Mouse (Mus musculus): ENCODE results near the gene Mllt6. TPM values are rescaled to one million over a fixed set of nuclear protein-coding genes. Genes with fewer than 3 reads are reported as not detected.

Gene Mllt6
- polyA plus RNA-seq, 1 experiment, result 15.5 TPM

DNA sequence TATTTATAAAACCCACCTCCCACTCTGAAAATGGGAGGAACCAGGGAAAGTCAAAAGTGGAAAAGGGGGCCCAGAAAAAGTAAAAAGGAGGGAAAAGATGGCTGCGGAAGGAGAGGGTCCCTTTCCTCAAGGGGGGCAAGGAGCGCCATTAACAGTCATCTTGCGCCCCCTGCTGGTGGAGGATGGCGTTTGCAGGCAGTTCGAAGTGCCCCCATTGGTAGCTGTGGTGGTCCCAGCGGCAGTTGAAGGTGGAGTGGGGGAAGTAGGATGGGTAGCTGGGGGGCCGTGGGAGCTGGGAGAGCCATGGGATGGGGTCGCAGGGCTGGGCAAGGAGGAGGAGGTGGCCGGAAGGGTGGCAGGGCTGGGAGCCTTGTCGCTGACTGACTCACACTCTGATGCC lies 26.6 kb downstream of the Mllt6 start:
- peaks cover 14% of the 10 kb centered on the region for H3K36me3 ChIP-seq (ENCODE audit: control insufficient read depth, insufficient read depth)
- H3K27me3 ChIP-seq (ENCODE audit: control insufficient read depth, insufficient read depth, insufficient read length), result no peaks in the 10 kb centered on the region
- no peak overlapping the region for H3K4me3 ChIP-seq
- peaks cover 5% of the 10 kb centered on the region for H3K79me2 ChIP-seq (ENCODE audit: control insufficient read depth, insufficient read depth)
- TF ChIP-seq POLR2AphosphoS2 (IDR thresholded peaks at IDR 0.05; ENCODE audit: insufficient read length, low read depth) (no peak), MYOD1 (IDR thresholded peaks at IDR 0.05; ENCODE audit: control insufficient read depth in 1 of 3, insufficient read length in 2 of 3, low read depth in 2 of 3) (peak in 1 of 3 experiments; percentile 7)
- H3K4me2 ChIP-seq (ENCODE audit: low read depth), result no peak overlapping the region
- H3ac ChIP-seq (ENCODE audit: control insufficient read depth, insufficient read length), result no peak overlapping the region

DNA sequence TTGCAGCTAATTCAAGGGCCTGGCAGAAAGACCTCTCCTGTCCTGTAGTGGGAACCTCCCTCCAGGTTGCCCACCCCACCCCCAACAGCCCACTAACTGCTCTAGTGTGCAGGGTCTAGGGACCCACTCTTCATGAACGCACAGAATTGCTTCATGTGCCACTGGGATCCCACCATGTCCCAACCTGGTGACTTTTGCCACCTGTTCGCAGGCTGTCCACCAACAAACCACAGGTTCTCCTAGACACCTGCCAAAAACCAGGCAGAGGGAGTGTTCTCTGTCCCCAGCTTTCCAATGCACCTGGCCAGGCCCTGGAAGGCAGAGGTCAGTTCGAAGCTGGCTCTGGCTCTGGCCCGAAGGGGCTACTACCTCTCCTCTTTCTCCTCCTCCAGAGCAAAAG lies 31.2 kb downstream of the Mllt6 start:
- TF ChIP-seq E2F4 (IDR thresholded peaks at IDR 0.05; ENCODE audit: insufficient read depth), result no peak
- no peak for TF ChIP-seq REST (IDR thresholded peaks at IDR 0.05; ENCODE audit: insufficient read depth, insufficient read length)
- TF ChIP-seq USF1 (IDR thresholded peaks at IDR 0.05; ENCODE audit: low read depth), result no peak
- no peak for TF ChIP-seq CEBPB (IDR thresholded peaks at IDR 0.05; ENCODE audit: insufficient read depth, poor library complexity, severe bottlenecking)
- no peak for TF ChIP-seq POLR2AphosphoS2 (IDR thresholded peaks at IDR 0.05; ENCODE audit: insufficient read length, low read depth)
- TF ChIP-seq TCF3 (IDR thresholded peaks at IDR 0.05; ENCODE audit: insufficient read length, low read depth), result no peak
- TF ChIP-seq MYOG (IDR thresholded peaks at IDR 0.05; ENCODE audit: control insufficient read depth in 1 of 3, insufficient read depth in 1 of 3, insufficient read length in 2 of 3, low read depth in 2 of 3), result no peak
- TF ChIP-seq MYOD1 (IDR thresholded peaks at IDR 0.05; ENCODE audit: control insufficient read depth in 1 of 3, insufficient read length in 2 of 3, low read depth in 2 of 3), result no peak
- TF ChIP-seq TCF12 (IDR thresholded peaks at IDR 0.05; ENCODE audit: insufficient read depth, poor library complexity, severe bottlenecking), result no peak
- no peak for TF ChIP-seq MAX (IDR thresholded peaks at IDR 0.05; ENCODE audit: low read depth)
- TF ChIP-seq SRF (IDR thresholded peaks at IDR 0.05; ENCODE audit: control insufficient read depth, insufficient read length, low read depth), result no peak
- TF ChIP-seq POLR2A (IDR thresholded peaks at IDR 0.05; ENCODE audit: insufficient read length, low read depth), result no peak
- no peak overlapping the region for H3K4me2 ChIP-seq (ENCODE audit: low read depth)
- no peak overlapping the region for H3ac ChIP-seq (ENCODE audit: control insufficient read depth, insufficient read length)
- H3K36me3 ChIP-seq (ENCODE audit: control insufficient read depth, insufficient read depth), result peaks cover 12% of the 10 kb centered on the region
- H3K4me3 ChIP-seq, result no peak overlapping the region
- H3K27me3 ChIP-seq (ENCODE audit: control insufficient read depth, insufficient read depth, insufficient read length), result no peaks in the 10 kb centered on the region
- H3K79me2 ChIP-seq (ENCODE audit: control insufficient read depth, insufficient read depth), result peaks cover 45% of the 10 kb centered on the region

GRCm38 (mm10) chr11:97694921-97695711 lies 31.9 kb downstream of the Mllt6 start:
- H3K79me2 ChIP-seq (ENCODE audit: control insufficient read depth, insufficient read depth), result peaks cover 45% of the 10 kb centered on the region
- no peak overlapping the region for H3K4me2 ChIP-seq (ENCODE audit: low read depth)
- H3ac ChIP-seq (ENCODE audit: control insufficient read depth, insufficient read length), result no peak overlapping the region
- H3K27me3 ChIP-seq (ENCODE audit: control insufficient read depth, insufficient read depth, insufficient read length), result no peaks in the 10 kb centered on the region
- no peak overlapping the region for H3K4me3 ChIP-seq
- no peak for TF ChIP-seq TCF12 (IDR thresholded peaks at IDR 0.05; ENCODE audit: insufficient read depth, poor library complexity, severe bottlenecking)
- no peak for TF ChIP-seq REST (IDR thresholded peaks at IDR 0.05; ENCODE audit: insufficient read depth, insufficient read length)
- TF ChIP-seq MYOG (IDR thresholded peaks at IDR 0.05; ENCODE audit: control insufficient read depth in 1 of 3, insufficient read depth in 1 of 3, insufficient read length in 2 of 3, low read depth in 2 of 3), result no peak
- no peak for TF ChIP-seq CEBPB (IDR thresholded peaks at IDR 0.05; ENCODE audit: insufficient read depth, poor library complexity, severe bottlenecking)
- peaks cover 11% of the 10 kb centered on the region for H3K36me3 ChIP-seq (ENCODE audit: control insufficient read depth, insufficient read depth)

- Histone ChIP-seq H3K27me3 (ENCODE audit: control insufficient read depth, insufficient read depth, insufficient read length) (no peaks in the 10 kb centered on the region), H3K79me2 (ENCODE audit: control insufficient read depth, insufficient read depth) (peaks cover 45% of the 10 kb centered on the region), H3K36me3 (ENCODE audit: control insufficient read depth, insufficient read depth) (peaks cover 11% of the 10 kb centered on the region), H3K4me3 (no peak overlapping the region), H3ac (ENCODE audit: control insufficient read depth, insufficient read length) (no peak overlapping the region), H3K4me2 (ENCODE audit: low read depth) (no peak overlapping the region)
- TF ChIP-seq TCF12 (IDR thresholded peaks at IDR 0.05; ENCODE audit: insufficient read depth, poor library complexity, severe bottlenecking), result no peak
- TF ChIP-seq MYOG (IDR thresholded peaks at IDR 0.05; ENCODE audit: control insufficient read depth in 1 of 3, insufficient read depth in 1 of 3, insufficient read length in 2 of 3, low read depth in 2 of 3), result no peak
- TF ChIP-seq POLR2AphosphoS2 (IDR thresholded peaks at IDR 0.05; ENCODE audit: insufficient read length, low read depth), result no peak
- TF ChIP-seq REST (IDR thresholded peaks at IDR 0.05; ENCODE audit: insufficient read depth, insufficient read length), result no peak
- no peak for TF ChIP-seq MAX (IDR thresholded peaks at IDR 0.05; ENCODE audit: low read depth)
- no peak for TF ChIP-seq SRF (IDR thresholded peaks at IDR 0.05; ENCODE audit: control insufficient read depth, insufficient read length, low read depth)
- TF ChIP-seq TCF3 (IDR thresholded peaks at IDR 0.05; ENCODE audit: insufficient read length, low read depth), result no peak
- TF ChIP-seq USF1 (IDR thresholded peaks at IDR 0.05; ENCODE audit: low read depth), result no peak
- no peak for TF ChIP-seq E2F4 (IDR thresholded peaks at IDR 0.05; ENCODE audit: insufficient read depth)
These were observed 32.6 kb downstream of the Mllt6 start for GRCm38 (mm10) chr11:97695712-97696401.

- no peak overlapping the region for H3ac ChIP-seq (ENCODE audit: control insufficient read depth, insufficient read length)
- TF ChIP-seq MAX (IDR thresholded peaks at IDR 0.05; ENCODE audit: low read depth) (no peak), REST (IDR thresholded peaks at IDR 0.05; ENCODE audit: insufficient read depth, insufficient read length) (no peak), E2F4 (IDR thresholded peaks at IDR 0.05; ENCODE audit: insufficient read depth) (no peak), TCF3 (IDR thresholded peaks at IDR 0.05; ENCODE audit: insufficient read length, low read depth) (no peak), SRF (IDR thresholded peaks at IDR 0.05; ENCODE audit: control insufficient read depth, insufficient read length, low read depth) (no peak)
- peaks cover 3% of the 10 kb centered on the region for H3K36me3 ChIP-seq (ENCODE audit: control insufficient read depth, insufficient read depth)
- H3K4me3 ChIP-seq, result no peak overlapping the region
- H3K27me3 ChIP-seq (ENCODE audit: control insufficient read depth, insufficient read depth, insufficient read length), result no peaks in the 10 kb centered on the region
- H3K79me2 ChIP-seq (ENCODE audit: control insufficient read depth, insufficient read depth), result peaks cover 45% of the 10 kb centered on the region
- H3K4me2 ChIP-seq (ENCODE audit: low read depth), result no peak overlapping the region
These were observed 33.5 kb downstream of the Mllt6 start for GRCm38 (mm10) chr11:97696669-97697068.
